Mouse (Mus musculus) left cerebral cortex, postnatal 25 days (tissue): ENCODE data around the gene Rbfox1. TPM values are rescaled to one million over a fixed set of nuclear protein-coding genes. Genes with fewer than 3 reads are reported as not detected.
A peak's percentile ranks its signal among the peaks of the same experiment; 100 is the strongest.

Source experiments
- DNase-seq, 2 experiments: peaks; one replicate each; pipeline ENCODE4 v3.0.0; 2022; ENCODE audit warnings: low spot score in 2 of 2, mixed read lengths in 1 of 2
- intact Hi-C: fragments of 180-260 bp; cut with DNase I; formaldehyde crosslinking; loops from one replicate; pipeline ENCODE4 v1.15.1; 2025
- total RNA-seq, 2 experiments: library from RNA; stranded (reverse); gene quantifications; 2 replicates each; pipeline ENCODE4 v1.2.3; 2021

The Rbfox1 gene
- total RNA-seq, 2 experiments from 2014 or later: 322 to 343 TPM

DNA sequence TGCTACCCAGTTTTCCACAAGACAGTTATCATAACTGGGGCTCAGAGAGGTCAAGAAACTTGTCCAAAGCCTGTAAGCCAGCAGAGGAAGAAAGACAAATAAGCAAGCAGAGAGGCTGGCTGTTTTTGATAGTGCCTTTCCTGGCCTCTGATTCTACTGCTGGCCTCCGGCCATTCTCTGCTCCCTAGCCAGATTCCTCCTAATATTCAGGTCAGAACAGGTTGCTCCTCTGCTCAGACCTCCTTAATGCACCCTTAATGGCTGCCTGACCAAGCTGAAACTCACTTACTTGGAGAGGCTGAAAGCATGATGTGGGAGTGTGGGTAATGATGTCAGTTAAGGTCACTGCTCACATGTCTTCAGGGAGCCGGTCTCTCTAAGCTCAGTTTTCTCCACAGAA, 270.4 kb downstream of the Rbfox1 start:
- intact Hi-C loops: no loop called here
- DNase-seq: no peak

DNA sequence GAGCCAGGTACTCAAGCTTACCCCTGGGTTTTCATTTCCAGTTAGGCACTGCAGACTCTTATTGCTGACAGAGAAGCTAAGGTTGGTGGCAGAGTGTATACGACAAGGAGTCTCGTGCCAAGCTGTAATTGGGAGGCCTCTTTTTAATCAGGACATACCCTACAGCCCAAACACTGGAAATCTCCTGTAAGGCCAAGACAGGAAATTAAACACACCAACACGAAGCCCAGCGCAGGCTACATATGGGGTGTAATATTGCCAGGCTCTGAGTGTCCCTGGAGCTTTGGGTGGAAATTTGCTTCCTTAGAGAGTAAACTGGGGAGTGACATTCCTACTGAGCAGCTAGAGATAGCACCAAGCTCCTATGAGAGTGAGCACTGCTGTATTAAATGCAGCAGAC, 279.3 kb downstream of the Rbfox1 start:
- intact Hi-C loops: no loop called here
- no peak for DNase-seq

DNA sequence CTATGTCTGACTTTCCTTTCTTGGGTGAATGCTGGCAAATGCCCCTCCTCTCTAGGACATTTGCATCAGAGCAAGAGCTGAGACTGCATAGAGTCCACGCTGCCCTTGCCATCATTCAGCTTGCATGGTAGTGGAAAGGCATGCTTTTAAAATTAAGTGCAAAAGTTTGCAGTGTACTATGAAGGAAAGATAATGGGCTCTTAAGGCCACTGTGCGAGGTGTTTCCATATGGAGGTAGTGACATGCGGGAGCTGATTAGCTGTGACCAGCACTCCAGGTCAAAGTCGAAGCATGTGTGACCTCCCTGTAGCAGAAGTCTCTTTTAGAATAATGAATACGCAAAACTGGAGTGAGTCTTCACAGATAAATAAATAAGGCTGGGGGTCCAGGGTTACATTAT, 284.2 kb downstream of the Rbfox1 start:
- no peak for DNase-seq
- intact Hi-C loops: no loop called here

DNA sequence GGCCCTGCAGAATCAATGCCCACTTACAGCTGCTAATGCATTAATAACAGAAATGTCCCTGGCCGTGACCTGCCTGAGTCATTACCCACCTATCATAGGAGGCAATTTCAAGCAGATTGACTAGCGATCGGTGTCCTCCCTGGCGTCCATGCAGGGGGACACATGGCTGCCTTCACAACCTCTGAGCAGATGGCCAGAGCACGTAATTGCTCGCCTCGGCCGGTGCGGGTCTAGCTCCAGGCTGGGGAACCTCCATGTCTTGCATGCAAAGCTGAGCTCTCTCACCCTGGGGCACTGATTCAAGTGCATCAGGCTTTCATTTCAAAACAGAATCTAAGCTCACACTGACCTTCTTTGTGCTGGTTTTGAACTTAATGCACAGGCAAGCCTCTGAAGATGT, 295.7 kb downstream of the Rbfox1 start:
- DNase-seq: no peak
- intact Hi-C loops: no loop called here

DNA sequence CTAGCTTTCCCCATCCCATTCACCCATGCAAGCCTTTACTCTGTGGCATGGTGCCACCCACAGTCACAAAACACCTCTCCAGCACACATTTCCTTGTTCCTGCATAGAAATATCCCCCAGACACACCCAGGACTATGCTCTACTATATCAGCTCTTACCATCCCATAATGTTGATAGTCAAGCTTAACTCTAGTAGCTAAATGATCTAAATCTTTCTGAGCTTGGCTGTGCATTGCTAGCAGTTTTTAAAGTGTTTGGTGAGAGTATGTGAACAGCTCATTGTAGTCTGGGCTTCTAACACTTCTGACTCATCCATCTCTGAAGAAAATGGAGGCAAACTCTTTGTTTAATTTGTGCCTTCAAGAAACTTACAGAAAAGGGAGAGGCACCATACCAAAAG, 297.2 kb downstream of the Rbfox1 start:
- intact Hi-C loops: no loop called here
- peak in 1 of 2 experiments; percentile 69 for DNase-seq

DNA sequence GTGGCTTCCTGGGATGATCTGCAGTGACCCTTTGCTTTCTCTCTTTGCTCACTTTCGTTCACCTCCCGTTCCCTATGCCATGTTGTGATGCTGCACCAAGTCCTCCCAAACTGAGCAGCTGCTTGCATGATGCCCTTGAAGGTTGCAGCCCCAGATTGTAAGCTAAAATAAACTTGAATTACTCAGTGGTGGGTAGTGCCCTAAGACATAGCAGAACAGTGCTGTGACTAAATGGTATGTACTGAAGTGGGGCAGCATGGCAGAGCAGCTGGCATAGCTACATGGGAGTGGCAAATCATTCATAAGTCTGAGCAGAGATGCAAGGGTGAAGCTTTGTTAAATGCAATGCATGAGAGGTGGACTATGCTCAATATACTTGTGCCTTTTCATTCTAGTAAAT, 307.2 kb downstream of the Rbfox1 start:
- intact Hi-C loops: no loop called here
- peak in 1 of 2 experiments; percentile 42 for DNase-seq

DNA sequence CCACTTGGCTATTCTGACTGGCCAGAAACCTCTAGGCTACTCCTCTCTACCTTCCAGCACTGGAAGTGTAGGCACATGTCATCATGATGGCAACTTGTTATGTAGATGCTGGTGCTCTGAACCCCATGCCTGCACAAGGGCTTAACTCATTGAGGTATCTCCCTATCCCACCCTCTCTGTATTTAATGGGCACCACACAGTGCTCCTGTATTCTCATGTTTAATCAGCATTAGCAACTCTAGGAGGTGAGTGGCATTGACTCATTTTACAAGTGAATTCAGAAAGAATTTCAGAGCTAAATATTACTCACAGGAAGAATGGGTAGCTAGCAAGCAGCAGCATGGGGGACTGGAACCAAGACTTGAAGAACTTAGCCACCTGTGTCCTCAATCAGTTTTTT, 321.3 kb downstream of the Rbfox1 start:
- no peak for DNase-seq
- intact Hi-C loops: no loop called here

DNA sequence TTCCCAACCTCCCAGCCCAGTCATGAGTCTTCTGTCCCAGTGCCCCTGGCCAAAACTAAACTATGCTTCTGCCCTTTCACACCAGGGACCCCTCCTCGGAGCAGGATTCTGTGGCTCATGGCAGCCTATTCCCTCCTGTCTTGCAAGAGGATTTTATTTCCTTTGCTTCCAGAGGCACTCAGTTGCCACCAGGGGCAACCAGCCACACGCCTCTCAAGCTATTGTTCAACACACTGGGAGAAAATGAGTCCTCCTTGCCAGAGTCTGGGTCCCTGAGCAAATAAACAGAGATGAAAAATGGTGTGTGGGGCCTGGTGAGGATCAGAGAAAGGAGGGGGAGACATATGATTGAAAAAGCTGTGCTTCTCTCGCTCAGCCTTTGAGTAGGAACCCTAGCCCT, 327.8 kb downstream of the Rbfox1 start:
- DNase-seq: no peak
- intact Hi-C loops: no loop called here

DNA sequence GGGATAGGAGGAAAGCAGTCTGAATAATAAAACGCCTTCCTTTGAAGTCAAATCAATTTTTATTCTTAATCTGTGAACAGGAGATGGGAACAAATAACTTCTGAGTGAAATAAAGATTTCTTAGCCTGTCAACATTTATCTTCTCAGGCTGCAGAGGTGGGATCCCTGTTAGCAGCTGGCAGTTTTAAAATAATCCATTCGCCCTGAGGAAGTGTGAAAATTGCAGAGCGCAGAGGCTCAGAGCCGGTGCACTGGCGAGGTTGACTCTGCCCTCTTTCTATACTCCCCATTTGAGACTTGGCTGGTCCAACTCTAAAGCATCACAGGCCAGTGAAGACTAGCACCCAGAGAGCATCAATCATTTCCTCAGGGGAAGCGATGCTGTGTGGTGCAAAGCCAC, 342.3 kb downstream of the Rbfox1 start:
- peak in 1 of 2 experiments; percentile 39 for DNase-seq
- intact Hi-C loops: no loop called here

DNA sequence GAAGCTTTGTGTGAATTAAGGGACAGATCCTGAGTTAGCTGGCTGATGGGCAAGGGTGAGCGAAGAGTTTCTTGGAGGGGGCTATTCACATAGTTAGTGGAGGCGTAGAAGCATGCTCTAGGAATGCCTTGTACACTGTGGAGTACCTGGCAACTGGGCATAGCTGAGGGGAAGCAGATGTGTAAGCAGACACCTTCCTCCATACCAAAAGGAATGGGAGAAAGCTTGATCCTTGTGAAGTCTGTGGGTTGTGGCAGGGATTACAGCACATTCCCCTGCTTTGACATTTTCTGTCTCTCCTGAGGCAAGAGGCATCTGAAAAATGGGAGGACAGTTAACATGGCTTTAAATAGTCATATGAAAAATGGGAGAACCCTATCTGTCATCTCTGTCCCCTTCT, 347.8 kb downstream of the Rbfox1 start:
- peak in 1 of 2 experiments; percentile 68 for DNase-seq
- intact Hi-C loops: no loop called here

DNA sequence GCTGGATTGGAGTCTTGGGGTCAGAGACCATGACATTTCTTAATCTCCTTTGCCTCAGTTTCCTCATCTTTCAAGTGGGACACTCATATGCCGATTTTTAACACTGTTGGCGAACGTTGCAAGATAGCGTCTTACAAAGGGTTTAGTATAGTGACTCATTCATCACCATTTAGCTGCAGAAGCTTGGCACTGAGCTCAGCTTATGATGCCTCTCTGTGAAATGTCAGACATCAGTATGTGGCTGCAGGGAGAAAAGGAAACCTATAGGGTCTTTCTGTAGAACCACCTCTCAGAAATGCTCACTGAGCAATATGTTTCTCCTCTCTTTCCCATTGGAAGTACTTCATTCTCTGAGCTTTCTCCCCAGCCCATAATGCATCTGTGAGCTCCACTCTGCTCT, 356.2 kb downstream of the Rbfox1 start:
- DNase-seq: peak; percentile 27 to 65
- intact Hi-C loops: loop anchor here (10.0 kb wide), 1 partner anchor 197 kb away; no protein-coding TSS in a partner anchor

DNA sequence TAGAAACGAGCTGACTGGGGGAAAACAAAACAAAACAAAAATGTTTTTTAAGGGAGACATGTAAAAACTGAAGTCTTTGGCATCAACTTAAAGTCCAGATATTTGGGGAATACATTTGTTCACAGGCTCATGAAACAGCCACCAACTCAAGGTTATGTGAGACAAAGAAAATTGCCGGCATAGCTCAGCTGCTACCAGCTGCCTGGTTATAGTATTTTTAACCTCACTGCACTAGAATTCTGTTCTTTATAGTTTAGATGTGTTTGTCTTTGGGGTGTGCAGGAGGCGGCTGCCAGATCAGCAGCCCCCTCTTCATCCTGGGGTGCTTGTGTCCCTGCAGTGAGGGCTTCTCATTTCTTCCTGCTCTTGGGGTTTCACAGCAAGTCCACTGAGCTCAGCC, 357.3 kb downstream of the Rbfox1 start:
- intact Hi-C loops: loop anchor here (10.0 kb wide), 1 partner anchor 198 kb away; no protein-coding TSS in a partner anchor
- peak in 1 of 2 experiments; percentile 64 for DNase-seq

DNA sequence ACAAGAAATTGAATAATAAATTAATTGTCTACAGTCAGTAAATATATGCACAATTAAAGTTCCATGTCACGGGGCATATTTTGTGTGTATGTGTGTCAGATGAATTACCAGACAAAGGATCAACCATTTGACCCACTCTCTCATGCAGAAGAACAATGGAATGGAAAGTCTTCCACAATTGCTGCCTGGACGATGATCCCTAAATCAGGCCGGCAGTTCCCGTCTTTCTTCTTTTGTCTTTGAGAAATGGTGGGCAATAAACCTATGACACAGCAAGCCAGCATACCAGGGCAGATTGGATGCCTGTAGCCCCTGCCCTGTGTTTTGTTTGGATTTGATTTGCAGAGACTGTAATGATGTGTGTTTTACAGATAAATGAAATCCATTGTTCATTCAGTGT, 362.4 kb downstream of the Rbfox1 start:
- no peak for DNase-seq
- intact Hi-C loops: loop anchor here (10.0 kb wide), 1 partner anchor 203 kb away; no protein-coding TSS in a partner anchor

DNA sequence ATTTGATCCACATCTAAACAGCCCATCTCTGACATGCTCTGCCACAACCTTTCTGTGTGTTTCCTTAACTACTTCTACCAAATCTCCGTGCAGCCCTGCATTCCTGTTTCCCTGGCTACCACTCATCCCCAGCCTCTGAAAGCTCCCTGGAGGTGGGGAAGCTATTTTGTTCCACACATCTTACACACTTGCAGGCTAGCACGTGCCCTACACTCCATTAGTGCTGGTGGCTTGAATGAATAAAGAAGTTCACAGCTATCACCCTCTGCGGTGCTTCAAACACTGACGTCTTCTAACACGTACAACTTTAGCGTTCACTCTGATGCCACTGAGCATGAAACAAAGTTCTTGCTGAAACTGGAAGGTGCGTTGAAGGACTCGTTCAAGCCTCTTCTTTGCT, 379.4 kb downstream of the Rbfox1 start:
- no peak for DNase-seq
- intact Hi-C loops: no loop called here

DNA sequence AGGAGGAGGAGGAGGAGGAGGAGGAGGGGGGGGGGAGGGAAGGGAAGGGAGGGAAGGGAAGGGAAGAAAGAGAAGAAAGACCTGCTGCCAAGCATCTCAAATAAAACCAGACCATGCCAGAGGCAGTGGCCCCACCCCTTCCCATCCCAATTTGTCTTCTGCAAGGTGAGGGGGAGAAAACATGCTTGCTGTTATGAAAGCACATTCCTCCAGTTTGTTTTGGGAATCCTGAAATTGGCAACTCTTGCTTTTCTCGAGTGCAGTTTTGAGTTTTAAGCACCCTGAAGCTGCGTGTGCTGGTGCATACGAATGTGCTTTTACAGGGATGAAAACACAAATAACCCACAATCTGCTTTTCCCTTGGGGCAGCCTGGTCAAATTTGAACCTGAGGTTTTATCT, 380.5 kb downstream of the Rbfox1 start:
- DNase-seq: peak in 1 of 2 experiments; percentile 53
- intact Hi-C loops: no loop called here

DNA sequence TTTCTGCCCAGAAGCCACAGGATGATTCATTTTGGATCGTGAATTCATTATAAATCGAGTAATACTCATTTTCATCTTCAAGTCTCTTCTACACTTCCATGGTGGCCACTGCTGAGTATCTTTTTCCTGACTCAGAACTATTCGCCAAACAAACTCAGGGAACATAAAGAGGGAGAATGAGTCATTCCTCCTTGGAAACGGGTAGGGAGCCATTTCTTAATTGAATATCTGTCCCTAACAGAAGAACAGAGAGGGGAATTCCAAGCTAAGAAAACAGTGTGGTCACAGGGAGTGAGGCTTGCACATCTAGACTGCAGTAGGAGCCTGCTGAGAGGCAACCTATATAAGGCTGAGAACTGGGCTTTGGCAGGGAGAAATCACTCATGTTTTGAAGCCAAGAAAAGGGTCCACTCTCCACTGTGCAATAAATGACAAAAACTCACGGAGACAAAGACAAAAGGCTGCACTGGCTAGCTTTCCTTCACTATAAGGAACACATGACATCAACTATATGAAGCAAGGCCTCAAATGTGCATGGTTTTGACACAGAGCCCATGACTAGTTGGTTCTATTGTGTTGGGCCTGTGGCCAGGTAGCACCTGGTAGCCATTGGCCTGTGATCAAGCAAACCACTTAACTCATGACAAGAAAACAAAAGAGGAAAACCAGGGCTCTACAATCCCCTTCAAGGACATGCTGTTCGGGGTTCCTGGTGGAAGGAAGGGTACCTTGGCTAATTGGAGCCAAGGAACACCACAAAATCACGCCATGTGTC, 386.6 kb downstream of the Rbfox1 start:
- no peak for DNase-seq
- intact Hi-C loops: no loop called here

DNA sequence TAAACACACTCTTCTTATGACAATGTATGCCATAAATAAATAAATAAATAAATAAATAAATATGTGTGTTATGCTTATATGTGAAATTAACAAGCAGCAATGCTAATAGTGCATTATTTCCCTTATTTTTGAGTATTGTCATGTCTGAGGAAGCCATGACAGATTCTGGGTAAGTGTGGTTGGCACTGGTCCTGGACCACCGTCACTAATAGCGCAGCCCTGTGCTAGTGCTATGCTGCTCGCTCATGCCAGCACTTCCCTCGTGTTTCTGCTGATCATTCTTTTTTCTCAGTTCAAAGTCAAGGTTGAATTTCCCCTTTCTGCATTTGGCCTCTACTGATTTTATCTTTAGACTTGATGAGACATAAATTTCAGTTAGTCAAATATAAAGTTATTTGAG, 398.3 kb downstream of the Rbfox1 start:
- intact Hi-C loops: no loop called here
- no peak for DNase-seq

DNA sequence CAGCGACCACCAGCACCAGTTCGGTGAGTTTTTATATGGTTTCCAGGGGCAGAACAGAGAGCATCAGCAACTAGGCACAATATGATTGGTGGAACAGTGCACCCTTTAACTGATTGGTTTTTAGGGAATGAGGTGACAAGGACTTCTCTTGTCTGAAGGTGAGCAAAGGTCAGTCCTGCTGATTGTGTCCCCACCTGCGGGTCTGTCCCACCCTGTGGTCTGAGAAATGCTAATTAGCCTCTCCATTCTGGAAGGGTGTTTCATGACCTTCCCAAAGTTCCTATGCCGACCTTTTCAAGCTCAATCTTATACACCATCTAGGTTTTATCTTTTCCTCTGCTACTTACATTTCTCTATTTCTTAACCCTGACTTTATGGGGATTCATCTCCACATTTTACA, 399.2 kb downstream of the Rbfox1 start:
- intact Hi-C loops: no loop called here
- DNase-seq: no peak

DNA sequence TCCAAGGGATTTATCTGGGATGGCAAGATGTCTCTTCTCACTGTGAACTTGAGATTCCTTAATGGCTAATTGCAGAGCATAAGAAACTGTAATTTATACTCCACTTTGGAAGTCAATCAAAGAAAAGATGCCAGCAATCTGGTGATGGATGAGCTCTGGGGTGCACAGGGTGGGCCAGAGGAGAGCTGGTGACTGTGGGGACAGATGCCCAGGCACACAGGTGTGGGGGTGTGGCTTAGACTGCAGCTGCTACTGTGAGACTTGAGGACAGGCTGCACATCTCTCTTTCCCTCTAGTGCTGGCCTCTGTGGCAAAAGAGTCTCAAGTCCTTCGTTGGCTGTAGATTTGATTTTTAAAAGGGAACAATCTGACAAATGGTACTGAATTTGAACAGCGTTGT, 402.5 kb downstream of the Rbfox1 start:
- DNase-seq: no peak
- intact Hi-C loops: no loop called here

DNA sequence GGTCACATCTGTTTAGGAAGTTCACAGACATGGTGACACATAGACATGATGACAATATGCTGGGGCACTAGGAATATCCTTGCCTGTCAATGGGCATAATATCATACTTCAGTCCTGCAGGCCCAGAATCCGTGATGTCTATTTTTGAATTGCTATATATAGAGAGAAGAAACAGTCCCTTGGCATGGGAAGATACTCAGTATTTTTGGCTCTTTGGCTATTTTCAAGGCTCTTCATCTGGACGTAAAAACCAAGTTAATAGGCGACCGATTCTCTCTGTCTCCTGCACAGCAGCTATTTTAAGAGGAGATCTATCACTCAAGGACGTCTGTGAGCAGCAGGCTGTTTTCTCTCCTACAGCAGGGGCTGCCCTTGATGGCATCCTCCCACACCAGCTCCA, 415.0 kb downstream of the Rbfox1 start:
- DNase-seq: peak in 1 of 2 experiments; percentile 54
- intact Hi-C loops: no loop called here

DNA sequence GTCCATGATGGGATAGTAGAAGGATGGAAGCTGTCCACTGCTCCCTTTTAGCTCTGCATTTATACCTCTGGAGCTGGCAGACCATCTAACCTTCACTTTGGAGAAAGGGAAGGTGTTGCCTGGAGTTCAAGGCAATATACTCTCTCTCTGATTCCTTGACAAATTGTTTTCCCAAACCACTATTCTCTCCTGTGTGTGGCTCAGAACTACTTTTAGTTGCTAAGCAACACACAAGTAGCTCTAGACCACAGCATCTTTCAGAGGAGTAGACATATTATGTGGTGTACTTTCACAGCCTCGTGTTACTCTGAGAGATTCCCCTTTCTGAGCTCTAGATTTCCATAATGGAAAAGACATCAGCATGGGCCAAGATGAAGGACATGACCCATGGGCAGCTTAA, 417.9 kb downstream of the Rbfox1 start:
- DNase-seq: no peak
- intact Hi-C loops: no loop called here

DNA sequence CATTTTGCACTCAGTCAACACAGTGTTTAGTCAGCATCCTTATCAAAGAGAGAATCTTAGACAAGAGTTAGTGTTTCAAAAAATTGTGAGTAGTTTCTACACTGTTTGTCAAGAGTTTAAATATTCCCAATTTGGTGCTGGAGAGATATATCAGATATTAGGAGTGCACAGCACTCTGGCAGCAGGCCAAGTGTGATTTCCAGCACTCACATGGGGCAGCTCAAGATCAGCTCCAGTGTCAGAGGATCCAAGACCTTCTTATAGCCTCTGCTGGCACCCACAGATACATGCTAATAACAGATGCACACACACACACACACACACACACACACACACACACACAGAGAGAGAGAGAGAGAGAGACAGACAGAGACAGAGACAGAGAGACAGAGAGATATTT, 424.8 kb downstream of the Rbfox1 start:
- intact Hi-C loops: loop anchor here (10.0 kb wide), 1 partner anchor 275 kb away; no protein-coding TSS in a partner anchor
- DNase-seq: no peak
